Mouse (Mus musculus): Measurements from ENCODE around the gene Olfr1245.
"Not testable (repeated sequence)": the region's sequence is repeated elsewhere in the genome, so short reads cannot be mapped to it uniquely, and the experiment has no call there.

The Olfr1245 gene

DNA sequence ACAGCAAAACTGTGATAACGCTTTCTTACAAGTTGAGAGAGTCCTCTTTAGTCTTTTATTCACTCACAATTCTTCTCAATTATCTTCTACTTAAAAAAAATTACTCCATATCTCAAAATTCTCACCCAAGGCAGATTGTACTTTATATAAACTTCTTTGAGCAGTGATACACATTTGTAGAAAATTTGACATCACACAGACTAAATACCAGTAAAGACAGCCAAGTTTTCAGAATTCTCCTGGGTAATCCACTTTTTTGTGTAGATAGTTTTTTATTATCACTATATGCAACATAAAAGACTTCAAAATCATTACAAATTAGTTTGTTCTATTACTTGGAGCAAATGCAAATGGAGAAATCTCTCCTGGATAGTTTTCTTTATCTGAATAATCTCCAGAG, at the start of gene Olfr1245:
Gene Olfr1245, minus strand, starts transcription at position 101 of the 400 bp plus-strand sequence.
- DNase-seq (ENCODE audit: low spot score), result no peak

DNA sequence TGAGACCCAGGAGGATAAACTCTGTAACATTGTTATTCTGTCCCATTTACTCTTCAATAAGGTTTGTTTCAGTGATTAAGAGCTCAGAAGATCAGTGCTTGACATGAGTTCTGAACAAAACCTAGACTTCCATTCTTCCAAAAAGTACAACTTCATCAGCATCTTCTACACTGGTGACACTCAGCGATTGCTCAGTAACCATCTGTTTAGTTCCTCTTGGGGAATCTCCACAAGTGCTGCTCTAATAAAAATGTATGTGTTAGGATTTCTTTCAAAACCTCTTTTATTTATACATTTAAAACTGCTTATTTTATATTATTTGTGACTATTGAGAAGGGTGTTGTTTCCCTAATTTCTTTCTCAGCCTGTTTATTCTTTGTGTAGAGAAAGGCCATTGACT, 39.9 kb upstream of the Olfr1245 start, which contains the start of gene Olfr1248:
Gene Olfr1248, minus strand, starts transcription at position 101 of the 400 bp plus-strand sequence.
- DNase-seq (ENCODE audit: low spot score), result not testable (repeated sequence)

DNA sequence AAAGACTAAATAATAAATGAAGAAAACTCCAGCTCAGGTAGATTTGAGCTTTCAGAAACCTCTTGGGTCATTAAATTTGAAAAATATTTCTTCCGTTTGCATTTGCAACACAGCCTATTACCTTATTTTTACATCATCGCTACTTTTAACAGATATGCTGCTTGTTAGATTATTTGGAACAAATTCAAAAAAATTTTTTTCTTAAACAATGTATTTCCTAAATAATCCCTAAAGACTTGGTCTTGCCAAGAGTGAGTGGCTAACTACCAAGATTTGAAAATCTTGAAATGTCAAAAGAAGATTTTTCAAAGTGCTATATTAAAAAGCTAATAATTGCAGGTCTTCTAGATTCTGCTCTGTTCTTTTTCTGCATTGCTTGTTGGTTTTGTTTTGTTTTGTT, 35.8 kb upstream of the Olfr1245 start, which contains the start of gene Olfr1247:
Gene Olfr1247, minus strand, starts transcription at position 101 of the 400 bp plus-strand sequence.
- DNase-seq (ENCODE audit: low spot score), result no peak

DNA sequence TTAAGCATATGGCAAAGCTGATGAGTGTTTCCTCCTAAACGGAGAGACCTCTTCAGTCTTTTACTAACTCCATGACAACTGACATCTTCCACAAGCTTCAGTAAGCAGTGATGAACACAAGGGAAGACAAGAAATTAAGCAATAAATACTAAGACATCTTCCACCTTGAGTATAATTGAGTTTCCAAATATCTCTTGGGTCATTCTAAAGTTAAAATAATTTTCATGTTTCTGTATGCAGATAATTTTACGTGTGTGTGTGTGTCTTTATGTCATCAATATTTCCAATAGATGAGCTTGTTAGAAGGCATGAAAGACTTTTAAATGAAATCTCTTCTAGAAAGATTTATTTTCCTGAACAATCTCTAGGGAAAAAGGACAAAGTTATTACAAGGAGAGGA, 14.8 kb upstream of the Olfr1245 start, which contains the start of gene Olfr1246:
Gene Olfr1246, minus strand, starts transcription at position 101 of the 400 bp plus-strand sequence.
- no peak for DNase-seq (ENCODE audit: low spot score)

DNA sequence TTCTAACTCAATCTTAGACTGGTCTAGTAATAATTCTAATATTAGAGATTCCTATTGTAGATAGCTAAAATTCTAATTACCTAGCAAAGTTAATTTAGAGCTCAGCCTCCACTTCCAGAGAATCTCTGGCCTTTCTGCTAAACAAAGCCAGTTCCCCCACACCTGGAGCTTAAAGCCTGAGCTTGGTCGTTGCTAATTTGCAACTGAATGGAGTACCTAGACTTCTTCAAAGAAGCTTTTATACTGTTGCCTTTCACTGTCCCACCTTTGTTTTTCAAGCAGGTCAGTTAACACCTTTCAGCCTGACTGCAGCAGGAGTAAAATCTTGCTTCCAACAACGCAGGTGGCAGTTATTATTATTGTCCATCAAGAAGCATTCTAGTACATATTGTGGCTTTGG, 15.5 kb downstream of the Olfr1245 start:
- DNase-seq (ENCODE audit: low spot score), result not testable (repeated sequence)

DNA sequence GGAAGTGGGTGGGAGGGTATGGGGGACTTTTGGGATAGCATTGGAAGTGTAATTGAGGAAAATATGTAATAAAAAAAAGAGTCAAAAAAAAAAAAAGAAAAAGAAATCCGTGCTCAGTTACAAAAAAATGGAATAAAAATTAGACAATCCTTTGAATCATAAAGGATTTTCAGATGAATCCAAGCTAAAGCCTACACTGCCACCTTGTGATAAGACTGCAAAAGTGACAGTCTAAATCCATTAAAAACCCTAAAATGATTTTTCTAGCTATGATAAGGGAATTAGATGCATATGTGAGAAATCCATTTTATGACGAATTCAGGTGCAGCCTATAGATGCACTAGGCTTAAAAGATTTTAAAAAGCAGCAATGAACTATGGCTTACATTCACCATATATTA, 33.7 kb downstream of the Olfr1245 start:
- no peak for DNase-seq (ENCODE audit: low spot score)

DNA sequence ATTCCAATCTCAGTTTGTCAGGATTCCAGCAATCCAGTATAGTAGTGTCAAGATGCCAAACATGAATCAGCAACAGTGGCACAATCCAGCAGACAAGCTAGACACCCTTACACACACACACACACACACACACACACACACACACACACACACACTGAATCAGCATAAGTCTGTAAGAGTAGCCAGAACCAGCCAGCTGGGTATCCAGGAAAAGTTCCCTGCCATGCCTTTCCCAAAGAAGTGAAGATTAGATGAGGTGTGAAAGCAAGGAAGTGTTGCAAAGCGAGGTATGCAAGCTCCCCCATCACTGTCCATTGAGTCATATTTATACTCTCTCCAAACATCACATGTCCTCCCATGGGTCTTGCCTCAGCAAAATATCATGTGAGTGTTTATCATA, 38.3 kb downstream of the Olfr1245 start:
- DNase-seq (ENCODE audit: low spot score), result no peak

DNA sequence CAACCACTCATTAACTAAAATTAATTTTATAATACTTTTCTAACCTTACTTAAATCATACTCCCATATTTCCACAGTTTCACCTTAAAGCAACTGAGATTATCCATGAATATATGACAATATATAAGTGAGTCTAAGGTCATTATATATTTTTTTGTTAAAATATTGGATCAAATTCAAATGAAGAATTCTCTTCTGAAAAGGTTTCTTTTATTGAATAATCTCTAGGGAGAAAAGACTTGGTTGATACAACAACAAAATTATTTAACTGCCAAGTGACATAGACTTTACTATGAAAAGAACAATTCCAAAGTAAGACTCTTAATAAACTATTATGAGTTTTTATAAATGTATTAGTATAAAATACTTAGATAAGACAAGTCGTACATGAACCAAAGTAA, 46.9 kb downstream of the Olfr1245 start, which contains the start of gene Olfr1243:
Gene Olfr1243, minus strand, starts transcription at position 101 of the 400 bp plus-strand sequence.
- no peak for DNase-seq (ENCODE audit: low spot score)

Data from urinary bladder, postnatal 25 days (tissue).